Mouse (Mus musculus): Measurements from ENCODE around the gene Ifi204. TPM values are rescaled to one million over a fixed set of nuclear protein-coding genes. Genes with fewer than 3 reads are reported as not detected.
"Not testable (repeated sequence)": the region's sequence is repeated elsewhere in the genome, so short reads cannot be mapped to it uniquely, and the experiment has no call there.

The Ifi204 gene
- 3.9 and 4.6 TPM in 2 replicates for polyA plus RNA-seq (2015; fragmentation: Nextera tagmentation; extraction: Ambion mirVana)

- not testable (repeated sequence) for H3K27ac ChIP-seq (ENCODE audit: low read length); H3K4me2 ChIP-seq (ENCODE audit: low read depth, low read length); H3K36me3 ChIP-seq (ENCODE audit: control insufficient read depth, insufficient read depth); H3K27me3 ChIP-seq (ENCODE audit: control insufficient read depth, insufficient read depth, low read depth, low read length); H3K9ac ChIP-seq (ENCODE audit: low read depth, low read length); H3K4me3 ChIP-seq (ENCODE audit: low read depth, low read length); H3K9me3 ChIP-seq (replicated peaks; ENCODE audit: control insufficient read depth, low read length); H3K4me1 ChIP-seq (ENCODE audit: control insufficient read depth, low read depth, low read length)
- 26% methylated on average over 5 of the region's 5 CpGs for WGBS (ENCODE audit: insufficient replicate concordance)
- peak; percentile 75 for ATAC-seq (ENCODE audit: low read depth)
These were observed at the start of gene Ifi204 for GRCm38 (mm10) chr1:173766848-173767617. Gene Ifi204 (minus strand): TSS chr1:173766943.

GRCm38 (mm10) chr1:173809294-173809693 lies 42.6 kb upstream of the Ifi204 start:
- H3K27me3 ChIP-seq (ENCODE audit: control insufficient read depth, insufficient read depth, low read depth, low read length); H3K4me1 ChIP-seq (ENCODE audit: control insufficient read depth, low read depth, low read length); H3K9ac ChIP-seq (ENCODE audit: low read depth, low read length); H3K27ac ChIP-seq (ENCODE audit: low read length); H3K9me3 ChIP-seq (replicated peaks; ENCODE audit: control insufficient read depth, low read length); H3K4me3 ChIP-seq (ENCODE audit: low read depth, low read length); H3K36me3 ChIP-seq (ENCODE audit: control insufficient read depth, insufficient read depth); H3K4me2 ChIP-seq (ENCODE audit: low read depth, low read length): not testable (repeated sequence)
- ATAC-seq (ENCODE audit: low read depth): peak; percentile 55
- WGBS (ENCODE audit: insufficient replicate concordance): 20% methylated on average over 2 of the region's 2 CpGs

DNA sequence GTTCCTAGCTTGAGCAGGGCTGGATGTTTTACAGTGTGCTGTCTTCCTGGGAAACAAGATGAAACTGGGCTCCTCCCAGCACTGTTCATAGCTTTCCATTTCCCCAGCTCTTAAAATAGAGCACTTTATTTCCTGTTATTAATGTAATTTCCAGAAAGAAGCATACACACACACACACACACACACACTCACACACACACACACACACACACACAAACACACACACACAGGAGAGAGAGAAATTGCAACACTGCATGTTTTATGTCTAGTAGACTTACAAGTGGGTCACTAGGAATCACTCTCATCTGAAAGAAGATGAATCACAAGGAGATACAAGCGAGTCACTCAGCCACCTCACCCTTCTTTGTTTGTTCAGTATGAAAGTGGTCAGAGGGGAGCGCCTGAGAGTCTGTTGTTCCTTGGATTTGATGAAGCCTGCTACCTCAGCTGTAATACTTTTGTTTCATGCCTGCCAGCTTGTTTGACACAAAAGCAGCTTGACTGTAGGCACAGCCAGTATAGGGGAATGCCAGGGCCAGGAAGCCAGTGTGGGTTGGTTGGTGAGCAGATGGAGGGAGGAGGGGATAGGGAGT lies 36.0 kb upstream of the Ifi204 start:
- peak; percentile 30; the same call in 1 of the 2 replicates for ATAC-seq (ENCODE audit: low read depth)
- H3K4me1 ChIP-seq (ENCODE audit: control insufficient read depth, low read depth, low read length): not testable (repeated sequence)
- 69% methylated on average over 2 of the region's 2 CpGs for WGBS (ENCODE audit: insufficient replicate concordance)

GRCm38 (mm10) chr1:173802207-173802606 lies 35.5 kb upstream of the Ifi204 start:
- H3K9ac ChIP-seq (ENCODE audit: low read depth, low read length); H3K4me3 ChIP-seq (ENCODE audit: low read depth, low read length); H3K27ac ChIP-seq (ENCODE audit: low read length); H3K9me3 ChIP-seq (replicated peaks; ENCODE audit: control insufficient read depth, low read length); H3K4me1 ChIP-seq (ENCODE audit: control insufficient read depth, low read depth, low read length); ATAC-seq (ENCODE audit: low read depth); H3K4me2 ChIP-seq (ENCODE audit: low read depth, low read length); H3K27me3 ChIP-seq (ENCODE audit: control insufficient read depth, insufficient read depth, low read depth, low read length); H3K36me3 ChIP-seq (ENCODE audit: control insufficient read depth, insufficient read depth): not testable (repeated sequence)
- 28% methylated on average over 3 of the region's 3 CpGs for WGBS (ENCODE audit: insufficient replicate concordance)

More for the DNA sequence above, 36.0 kb upstream of the Ifi204 start:
- not testable (repeated sequence) for H3K36me3 ChIP-seq (ENCODE audit: control insufficient read depth, insufficient read depth); H3K27me3 ChIP-seq (ENCODE audit: control insufficient read depth, insufficient read depth, low read depth, low read length); H3K4me3 ChIP-seq (ENCODE audit: low read depth, low read length); H3K27ac ChIP-seq (ENCODE audit: low read length); H3K9ac ChIP-seq (ENCODE audit: low read depth, low read length); H3K4me2 ChIP-seq (ENCODE audit: low read depth, low read length); H3K9me3 ChIP-seq (replicated peaks; ENCODE audit: control insufficient read depth, low read length)

DNA sequence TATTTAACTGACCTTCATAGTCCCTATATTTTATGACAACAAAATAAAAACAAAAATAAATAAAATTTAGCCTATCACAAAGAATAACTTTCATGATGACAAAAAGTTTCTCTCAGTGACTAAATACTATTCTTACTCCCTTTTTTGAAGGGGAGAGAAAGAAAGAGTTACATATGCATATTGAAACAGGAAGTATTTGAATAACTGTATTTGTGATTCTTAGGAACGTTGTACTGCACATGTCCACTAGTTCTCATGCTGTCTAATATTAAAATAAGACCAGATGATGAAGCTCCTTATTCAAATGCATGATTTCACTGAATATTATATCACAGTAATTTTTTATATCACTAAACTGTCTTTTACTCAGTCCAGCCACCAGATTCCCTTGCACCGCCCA lies 35.0 kb upstream of the Ifi204 start:
- 55% methylated on average over 2 of the region's 2 CpGs for WGBS (ENCODE audit: insufficient replicate concordance)
- not testable (repeated sequence) for ATAC-seq (ENCODE audit: low read depth); H3K36me3 ChIP-seq (ENCODE audit: control insufficient read depth, insufficient read depth)

DNA sequence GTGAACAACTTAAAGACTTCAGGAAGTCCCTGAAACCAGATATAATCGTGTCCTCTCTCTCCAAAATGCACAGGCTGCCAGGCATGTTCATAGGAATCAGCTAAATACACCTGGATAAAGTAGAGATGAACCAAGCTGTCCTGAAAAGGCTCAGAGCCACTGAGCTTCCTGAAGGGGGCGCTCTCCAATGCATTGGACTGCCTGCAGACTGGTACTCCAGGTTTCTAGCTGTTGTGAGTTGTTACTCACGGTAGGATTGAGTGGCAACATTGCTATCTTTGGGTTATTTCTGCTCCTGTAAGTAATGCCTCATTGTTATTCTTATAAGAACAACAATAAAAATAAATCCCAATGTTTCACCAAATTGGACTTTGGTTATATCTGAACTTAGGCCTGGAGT lies 6.7 kb upstream of the Ifi204 start:
- H3K27ac ChIP-seq (ENCODE audit: low read length); ATAC-seq (ENCODE audit: low read depth); H3K36me3 ChIP-seq (ENCODE audit: control insufficient read depth, insufficient read depth); H3K4me1 ChIP-seq (ENCODE audit: control insufficient read depth, low read depth, low read length); H3K4me2 ChIP-seq (ENCODE audit: low read depth, low read length); H3K4me3 ChIP-seq (ENCODE audit: low read depth, low read length); H3K9ac ChIP-seq (ENCODE audit: low read depth, low read length); H3K9me3 ChIP-seq (replicated peaks; ENCODE audit: control insufficient read depth, low read length); H3K27me3 ChIP-seq (ENCODE audit: control insufficient read depth, insufficient read depth, low read depth, low read length): not testable (repeated sequence)
- 30% methylated on average over 3 of the region's 3 CpGs for WGBS (ENCODE audit: insufficient replicate concordance)

More for the DNA sequence above, 35.0 kb upstream of the Ifi204 start:
- H3K9ac ChIP-seq (ENCODE audit: low read depth, low read length); H3K9me3 ChIP-seq (replicated peaks; ENCODE audit: control insufficient read depth, low read length); H3K27me3 ChIP-seq (ENCODE audit: control insufficient read depth, insufficient read depth, low read depth, low read length); H3K27ac ChIP-seq (ENCODE audit: low read length); H3K4me1 ChIP-seq (ENCODE audit: control insufficient read depth, low read depth, low read length); H3K4me3 ChIP-seq (ENCODE audit: low read depth, low read length); H3K4me2 ChIP-seq (ENCODE audit: low read depth, low read length): not testable (repeated sequence)

DNA sequence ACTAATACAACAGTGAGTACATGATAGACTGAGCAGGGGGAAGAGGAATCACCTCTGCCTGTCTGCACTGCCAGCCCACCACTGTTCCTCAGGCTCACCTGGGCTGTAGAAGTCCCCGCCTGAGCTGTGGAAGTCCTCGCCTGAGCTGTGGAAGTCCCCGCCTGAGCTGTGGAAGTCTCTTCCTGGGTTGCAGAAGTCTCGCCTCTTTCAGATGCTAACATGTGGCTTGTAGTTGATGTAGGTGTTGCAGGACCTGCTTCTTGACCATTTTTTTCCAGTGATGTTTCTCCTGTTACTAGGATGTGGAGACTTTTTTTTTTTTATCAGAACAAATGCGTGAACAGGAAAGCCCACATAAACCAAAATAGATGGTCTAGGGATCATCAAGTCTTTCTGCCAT lies 6.7 kb downstream of the Ifi204 start:
- not testable (repeated sequence) for H3K27ac ChIP-seq (ENCODE audit: low read length); H3K4me1 ChIP-seq (ENCODE audit: control insufficient read depth, low read depth, low read length); ATAC-seq (ENCODE audit: low read depth); H3K27me3 ChIP-seq (ENCODE audit: control insufficient read depth, insufficient read depth, low read depth, low read length); H3K4me3 ChIP-seq (ENCODE audit: low read depth, low read length); H3K9ac ChIP-seq (ENCODE audit: low read depth, low read length); H3K36me3 ChIP-seq (ENCODE audit: control insufficient read depth, insufficient read depth); H3K9me3 ChIP-seq (replicated peaks; ENCODE audit: control insufficient read depth, low read length); H3K4me2 ChIP-seq (ENCODE audit: low read depth, low read length)
- 77% methylated on average over 5 of the region's 5 CpGs for WGBS (ENCODE audit: insufficient replicate concordance)

GRCm38 (mm10) chr1:173742262-173742661 lies 24.5 kb downstream of the Ifi204 start:
- H3K9ac ChIP-seq (ENCODE audit: low read depth, low read length): no peak overlapping the region
- no peak overlapping the region for H3K4me2 ChIP-seq (ENCODE audit: low read depth, low read length)
- no peaks in the 10 kb centered on the region for H3K9me3 ChIP-seq (replicated peaks; ENCODE audit: control insufficient read depth, low read length)
- no peak overlapping the region for H3K4me3 ChIP-seq (ENCODE audit: low read depth, low read length)
- H3K27ac ChIP-seq (ENCODE audit: low read length): no peak overlapping the region
- no peaks in the 10 kb centered on the region for H3K36me3 ChIP-seq (ENCODE audit: control insufficient read depth, insufficient read depth)
- H3K27me3 ChIP-seq (ENCODE audit: control insufficient read depth, insufficient read depth, low read depth, low read length): no peaks in the 10 kb centered on the region
- no peaks in the 10 kb centered on the region for H3K4me1 ChIP-seq (ENCODE audit: control insufficient read depth, low read depth, low read length)
- WGBS (ENCODE audit: insufficient replicate concordance): 43% methylated on average over 1 of the region's 1 CpGs
- peak; percentile 11; the same call in 1 of the 2 replicates for ATAC-seq (ENCODE audit: low read depth)

DNA sequence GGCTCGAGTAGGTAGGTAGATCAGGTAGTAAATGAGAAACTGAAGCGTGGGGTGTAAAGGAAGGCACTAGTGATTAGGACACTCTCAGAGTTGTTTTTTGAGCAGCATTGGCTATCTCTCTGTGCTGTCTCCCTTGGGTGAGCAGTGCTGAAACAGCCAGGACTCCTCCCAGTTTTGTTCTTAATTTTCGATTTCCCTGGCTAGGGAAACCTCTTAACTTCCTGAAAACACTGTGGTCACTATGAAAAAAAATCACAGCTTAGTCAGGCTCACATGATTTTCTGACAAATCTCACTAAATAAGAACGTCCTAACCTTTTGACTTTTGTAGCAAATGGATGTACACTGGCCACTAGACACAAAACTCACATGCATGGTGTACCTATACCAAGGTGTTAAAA lies 25.1 kb downstream of the Ifi204 start, which contains the start of gene Ifi207:
TSS of gene Ifi207 (minus strand) at position 92 of the 400 bp plus-strand sequence.
- H3K9ac ChIP-seq (ENCODE audit: low read depth, low read length): no peak within 1 kb of the TSS
- H3K4me1 ChIP-seq (ENCODE audit: control insufficient read depth, low read depth, low read length): no peaks in the 10 kb centered on the region
- H3K27ac ChIP-seq (ENCODE audit: low read length): no peak within 1 kb of the TSS
- no peak within 1 kb of the TSS for H3K4me3 ChIP-seq (ENCODE audit: low read depth, low read length)
- no peaks in the 10 kb centered on the region for H3K9me3 ChIP-seq (replicated peaks; ENCODE audit: control insufficient read depth, low read length)
- H3K36me3 ChIP-seq (ENCODE audit: control insufficient read depth, insufficient read depth): no peaks in the 10 kb centered on the region
- 35% methylated on average over 4 of the region's 4 CpGs for WGBS (ENCODE audit: insufficient replicate concordance)
- 0 out of 2 replicates have a peak, but pooled peaks have one; percentile 39 for ATAC-seq (ENCODE audit: low read depth)
- H3K27me3 ChIP-seq (ENCODE audit: control insufficient read depth, insufficient read depth, low read depth, low read length): no peaks in the 10 kb centered on the region
- H3K4me2 ChIP-seq (ENCODE audit: low read depth, low read length): no peak within 1 kb of the TSS
